Mouse (Mus musculus): ENCODE data around the gene Tinagl1.

DNA sequence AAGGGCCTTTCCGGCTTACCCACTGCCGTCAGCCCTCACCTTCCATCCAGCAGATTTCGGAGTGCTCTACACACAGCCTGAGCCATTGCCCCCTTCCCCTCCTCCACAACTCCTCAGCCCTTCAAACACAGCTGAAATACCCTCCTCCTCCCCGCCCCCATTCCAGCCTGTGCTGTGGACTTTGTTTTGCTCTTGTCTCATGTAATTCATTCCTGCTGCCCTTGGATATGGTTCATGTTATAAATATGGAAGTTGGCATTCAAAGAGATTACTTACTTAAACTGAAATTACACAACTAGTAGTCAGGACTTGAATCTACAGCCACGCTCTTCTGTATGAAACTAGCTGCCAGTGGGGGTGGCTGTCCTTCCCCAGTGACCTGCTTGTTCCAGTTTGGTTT is 51.9 kb downstream of the Tinagl1 start:
- no peak for TF ChIP-seq POLR2A (IDR thresholded peaks at IDR 0.05; ENCODE audit: insufficient read length, low read depth)
- TF ChIP-seq POLR2AphosphoS2 (IDR thresholded peaks at IDR 0.05; ENCODE audit: insufficient read length, low read depth), result no peak
- TF ChIP-seq USF1 (IDR thresholded peaks at IDR 0.05; ENCODE audit: low read depth), result no peak
